Mouse (Mus musculus): ENCODE measurements around the gene Rap1b. TPM values are rescaled to one million over a fixed set of nuclear protein-coding genes. Genes with fewer than 3 reads are reported as not detected.

The Rap1b gene
- polyA plus RNA-seq, 2 experiments, result 46.7 to 101 TPM

GRCm38 (mm10) chr10:117844279-117844678 lies 1.6 kb downstream of the Rap1b start:
- no peaks in the 10 kb centered on the region for H3K36me3 ChIP-seq (replicated peaks; ENCODE audit: control insufficient read depth, insufficient read depth, low read depth)
- H3K4me1 ChIP-seq (replicated peaks; ENCODE audit: control insufficient read depth in 2 of 2, insufficient read depth in 2 of 2, low read length in 1 of 2), result peaks cover 6 to 18% of the 10 kb centered on the region in 2 experiments
- ATAC-seq (ENCODE audit: insufficient read depth), result no peak
- DNase-seq (ENCODE audit: low read depth in 3 of 3, low spot score in 3 of 3), result peak in 1 of 3 experiments; percentile 31
- TF ChIP-seq CTCF (IDR thresholded peaks at IDR 0.05; ENCODE audit: low read depth) (no peak), EP300 (IDR thresholded peaks at IDR 0.05; ENCODE audit: low read depth) (no peak)
- WGBS (ENCODE audit: insufficient replicate concordance), result 13% methylated on average over 5 of the region's 5 CpGs
- peak overlapping the region; percentile 92 for H3K4me2 ChIP-seq (ENCODE audit: low read depth)
- H3K9me3 ChIP-seq (ENCODE audit: control insufficient read depth, low read length), result no peaks in the 10 kb centered on the region
- H3K27ac ChIP-seq, result peak overlapping the region; percentile 85
- peak overlapping the region; percentile 81 to 94 for H3K4me3 ChIP-seq (ENCODE audit: insufficient read depth in 1 of 2, low read depth in 2 of 2, low read length in 2 of 2)
- H3K9ac ChIP-seq (replicated peaks), result peak overlapping the region; percentile 94
- no peaks in the 10 kb centered on the region for H3K27me3 ChIP-seq (ENCODE audit: control insufficient read depth, insufficient read depth, low read length)

- Histone ChIP-seq H3K36me3 (replicated peaks; ENCODE audit: control insufficient read depth, insufficient read depth, low read depth) (no peaks in the 10 kb centered on the region), H3K27ac (no peak overlapping the region), H3K27me3 (ENCODE audit: control insufficient read depth, insufficient read depth, low read length) (no peaks in the 10 kb centered on the region), H3K4me2 (ENCODE audit: low read depth) (peak overlapping the region; percentile 92), H3K4me1 (replicated peaks; ENCODE audit: control insufficient read depth in 2 of 2, insufficient read depth in 2 of 2, low read length in 1 of 2) (peaks cover 6 to 20% of the 10 kb centered on the region in 2 experiments), H3K4me3 (ENCODE audit: insufficient read depth in 1 of 2, low read depth in 2 of 2, low read length in 2 of 2) (peak overlapping the region in 1 of 2 experiments; percentile 94; a peak in 2 of 4 replicates), H3K9me3 (ENCODE audit: control insufficient read depth, low read length) (no peaks in the 10 kb centered on the region), H3K9ac (replicated peaks) (no peak overlapping the region)
- DNase-seq (ENCODE audit: low read depth in 3 of 3, low spot score in 3 of 3) (no peak), ATAC-seq (ENCODE audit: insufficient read depth) (no peak)
- WGBS (ENCODE audit: insufficient replicate concordance), result 12% methylated on average over 5 of the region's 5 CpGs
- TF ChIP-seq EP300 (IDR thresholded peaks at IDR 0.05; ENCODE audit: low read depth) (no peak), CTCF (IDR thresholded peaks at IDR 0.05; ENCODE audit: low read depth) (no peak)
Observed at GRCm38 (mm10) chr10:117843690-117844089, 2.1 kb downstream of the Rap1b start.

- no peak for TF ChIP-seq CTCF (IDR thresholded peaks at IDR 0.05; ENCODE audit: low read depth)
- TF ChIP-seq EP300 (IDR thresholded peaks at IDR 0.05; ENCODE audit: low read depth), result no peak
- ATAC-seq (ENCODE audit: insufficient read depth), result no peak
- no peaks in the 10 kb centered on the region for H3K27me3 ChIP-seq (ENCODE audit: control insufficient read depth, insufficient read depth, low read length)
- H3K4me3 ChIP-seq (ENCODE audit: insufficient read depth in 1 of 2, low read depth in 2 of 2, low read length in 2 of 2), result no peak overlapping the region
- DNase-seq (ENCODE audit: low read depth in 3 of 3, low spot score in 3 of 3), result no peak
- peaks cover 6 to 19% of the 10 kb centered on the region in 2 experiments for H3K4me1 ChIP-seq (replicated peaks; ENCODE audit: control insufficient read depth in 2 of 2, insufficient read depth in 2 of 2, low read length in 1 of 2)
- no peaks in the 10 kb centered on the region for H3K36me3 ChIP-seq (replicated peaks; ENCODE audit: control insufficient read depth, insufficient read depth, low read depth)
- WGBS (ENCODE audit: insufficient replicate concordance), result 65% methylated on average over 1 of the region's 1 CpGs
- H3K9me3 ChIP-seq (ENCODE audit: control insufficient read depth, low read length), result no peaks in the 10 kb centered on the region
- H3K4me2 ChIP-seq (ENCODE audit: low read depth), result no peak overlapping the region; the same call in 1 of the 2 replicates
- no peak overlapping the region for H3K27ac ChIP-seq
- no peak overlapping the region for H3K9ac ChIP-seq (replicated peaks)
Observed at GRCm38 (mm10) chr10:117841765-117842164, 4.1 kb downstream of the Rap1b start.

- no peak for DNase-seq (ENCODE audit: low read depth in 3 of 3, low spot score in 3 of 3)
- no peak for ATAC-seq (ENCODE audit: insufficient read depth)
- no peak overlapping the region for H3K27ac ChIP-seq
- WGBS (ENCODE audit: insufficient replicate concordance), result 32% methylated on average over 5 of the region's 5 CpGs
- peak overlapping the region; percentile 15; the same call in 1 of the 2 replicates for H3K4me2 ChIP-seq (ENCODE audit: low read depth)
- no peaks in the 10 kb centered on the region for H3K9me3 ChIP-seq (ENCODE audit: control insufficient read depth, low read length)
- H3K36me3 ChIP-seq (replicated peaks; ENCODE audit: control insufficient read depth, insufficient read depth, low read depth), result no peaks in the 10 kb centered on the region
- H3K4me3 ChIP-seq (ENCODE audit: insufficient read depth in 1 of 2, low read depth in 2 of 2, low read length in 2 of 2), result no peak overlapping the region
- H3K27me3 ChIP-seq (ENCODE audit: control insufficient read depth, insufficient read depth, low read length), result no peaks in the 10 kb centered on the region
- H3K4me1 ChIP-seq (replicated peaks; ENCODE audit: control insufficient read depth in 2 of 2, insufficient read depth in 2 of 2, low read length in 1 of 2), result peaks cover 4 to 14% of the 10 kb centered on the region in 2 experiments
- no peak for TF ChIP-seq EP300 (IDR thresholded peaks at IDR 0.05; ENCODE audit: low read depth)
- TF ChIP-seq CTCF (IDR thresholded peaks at IDR 0.05; ENCODE audit: low read depth), result no peak
- no peak overlapping the region for H3K9ac ChIP-seq (replicated peaks)
Observed at GRCm38 (mm10) chr10:117840431-117840995, 5.3 kb downstream of the Rap1b start.

- H3K9ac ChIP-seq (replicated peaks), result no peak overlapping the region
- DNase-seq (ENCODE audit: low read depth in 3 of 3, low spot score in 3 of 3) (no peak), ATAC-seq (ENCODE audit: insufficient read depth) (no peak)
- H3K4me3 ChIP-seq (ENCODE audit: insufficient read depth in 1 of 2, low read depth in 2 of 2, low read length in 2 of 2), result no peak overlapping the region
- H3K4me1 ChIP-seq (replicated peaks; ENCODE audit: control insufficient read depth in 2 of 2, insufficient read depth in 2 of 2, low read length in 1 of 2), result peaks cover 4 to 14% of the 10 kb centered on the region in 2 experiments
- H3K27me3 ChIP-seq (ENCODE audit: control insufficient read depth, insufficient read depth, low read length), result no peaks in the 10 kb centered on the region
- no peaks in the 10 kb centered on the region for H3K9me3 ChIP-seq (ENCODE audit: control insufficient read depth, low read length)
- no peak overlapping the region for H3K27ac ChIP-seq
- H3K4me2 ChIP-seq (ENCODE audit: low read depth), result no peak overlapping the region
- H3K36me3 ChIP-seq (replicated peaks; ENCODE audit: control insufficient read depth, insufficient read depth, low read depth), result no peaks in the 10 kb centered on the region
- TF ChIP-seq CTCF (IDR thresholded peaks at IDR 0.05; ENCODE audit: low read depth) (no peak), EP300 (IDR thresholded peaks at IDR 0.05; ENCODE audit: low read depth) (no peak)
- 80% methylated on average over 3 of the region's 3 CpGs for WGBS (ENCODE audit: insufficient replicate concordance)
Observed at GRCm38 (mm10) chr10:117839737-117840136, 6.1 kb downstream of the Rap1b start.

Data from liver, embryonic 14.5 days (tissue).